Comparison of ENCODE assay signal across 18 mouse cellular contexts in the genomic region with DNA sequence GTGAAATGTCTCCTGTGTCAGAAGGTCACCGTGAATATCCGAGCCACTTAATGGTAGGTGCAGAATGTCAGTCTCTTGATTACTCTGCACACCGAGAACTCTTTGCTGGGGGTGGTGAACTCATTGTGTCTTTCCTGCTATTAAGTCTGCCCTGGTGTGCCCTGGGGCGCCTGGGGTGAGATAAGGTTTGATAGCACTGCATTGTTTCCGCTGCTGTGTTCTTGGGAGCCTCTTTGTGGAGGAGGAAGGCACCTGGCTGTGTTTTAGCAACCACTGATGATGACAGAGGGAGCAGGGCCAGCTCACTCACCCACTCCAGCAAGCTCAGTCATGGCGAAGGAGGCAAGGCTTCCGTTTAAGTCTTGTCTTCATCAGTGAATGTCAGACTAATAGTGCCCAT. TPM values are rescaled to one million over a fixed set of nuclear protein-coding genes. Genes with fewer than 3 reads are reported as not detected.
DNase-seq lines count a peak whose midpoint lies in the region; ATAC-seq and TF ChIP-seq lines count a peak whose summit lies in the region.
"Had no signal": no experiment of that assay in that cellular context is flagged by ENCODE, and none has a peak within 500 bp of the region (broad histone marks: within the 10 kb centered on the region; RNA-seq: fewer than 3 reads in every experiment).

No protein-coding gene starts in this region.

- 19% methylated on average over 7 of the region's 7 CpGs for WGBS in heart, embryonic 12.5 days
- 41% methylated on average over 7 of the region's 7 CpGs for whole genome bisulfite sequencing in heart, adult 2 months
- WGBS in liver, embryonic 14.5 days (ENCODE audit: insufficient replicate concordance): 34% methylated on average over 7 of the region's 7 CpGs

- no peaks in the 10 kb centered on the region for H3K27me3 ChIP-seq in heart, embryonic 12.5 days (replicated peaks)
- no peaks in the 10 kb centered on the region for H3K27me3 ChIP-seq in heart, adult 2 months (ENCODE audit: control insufficient read depth, insufficient read depth, low read length)
- no peaks in the 10 kb centered on the region for H3K27me3 ChIP-seq in MEL (ENCODE audit: control insufficient read depth in 1 of 2, insufficient read depth in 2 of 2, low read length in 2 of 2)
- no peaks in the 10 kb centered on the region for H3K27me3 ChIP-seq in liver, embryonic 14.5 days (ENCODE audit: control insufficient read depth, insufficient read depth, low read length)
- H3K27me3 ChIP-seq: embryonic facial prominence, embryonic 13.5 days; limb, embryonic 15.5 days had no signal

- H3K9me3 ChIP-seq in heart, embryonic 12.5 days (replicated peaks): no peaks in the 10 kb centered on the region
- H3K9me3 ChIP-seq in MEL (replicated peaks; ENCODE audit: insufficient read depth, low read length): no peaks in the 10 kb centered on the region
- H3K9me3 ChIP-seq in liver, embryonic 14.5 days (ENCODE audit: control insufficient read depth, low read length): no peaks in the 10 kb centered on the region
- H3K9me3 ChIP-seq: embryonic facial prominence, embryonic 13.5 days; forebrain, embryonic 10.5 days; hindbrain, embryonic 10.5 days; limb, embryonic 15.5 days had no signal

- peak overlapping the region; percentile 8; the same call in 1 of the 2 replicates for H3K27ac ChIP-seq in heart, embryonic 12.5 days (ENCODE audit: poor library complexity, severe bottlenecking)
- H3K27ac ChIP-seq in heart, adult 2 months: no peak overlapping the region
- peak overlapping the region; percentile 49 for H3K27ac ChIP-seq in MEL (ENCODE audit: control insufficient read depth, low read depth, low read length)
- H3K27ac ChIP-seq in liver, embryonic 14.5 days: no peak overlapping the region
- H3K27ac ChIP-seq: embryonic facial prominence, embryonic 13.5 days; forebrain, embryonic 10.5 days; hindbrain, embryonic 10.5 days; limb, embryonic 15.5 days had no signal

- no peak overlapping the region for H3K9ac ChIP-seq in heart, embryonic 12.5 days
- H3K9ac ChIP-seq in heart, adult 2 months (ENCODE audit: low read depth, low read length): no peak overlapping the region
- H3K9ac ChIP-seq in MEL (ENCODE audit: control insufficient read depth, low read depth, low read length, poor library complexity, severe bottlenecking): no peak overlapping the region
- no peak overlapping the region for H3K9ac ChIP-seq in liver, embryonic 14.5 days (replicated peaks)
- H3K9ac ChIP-seq: embryonic facial prominence, embryonic 13.5 days; limb, embryonic 15.5 days had no signal

- H3K4me2 ChIP-seq in heart, embryonic 12.5 days: 0 out of 2 replicates have a peak overlapping the region, but pooled peaks have one; percentile 4
- no peak overlapping the region for H3K4me2 ChIP-seq in liver, embryonic 14.5 days (ENCODE audit: low read depth)
- H3K4me2 ChIP-seq: embryonic facial prominence, embryonic 13.5 days; limb, embryonic 15.5 days had no signal

- ATAC-seq in heart, embryonic 12.5 days (ENCODE audit: insufficient number of reproducible peaks, low FRiP score): peak; percentile 44; the same call in 1 of the 2 replicates
- 0 out of 2 replicates have a peak, but pooled peaks have one; percentile 39 for ATAC-seq in liver, embryonic 14.5 days (ENCODE audit: insufficient read depth)
- ATAC-seq in activated CD4-positive, CD25-positive, alpha-beta regulatory T cell, adult 4 months: no peak
- ATAC-seq: lung, postnatal 0 days had no signal

- H3K4me1 ChIP-seq in heart, embryonic 12.5 days (replicated peaks): peaks cover 17% of the 10 kb centered on the region
- H3K4me1 ChIP-seq in heart, adult 2 months (ENCODE audit: control insufficient read depth, insufficient read depth, low read length): peaks cover 2% of the 10 kb centered on the region
- H3K4me1 ChIP-seq in MEL (ENCODE audit: control insufficient read depth in 1 of 2, insufficient read depth in 2 of 2, low read length in 2 of 2): peaks cover 25 to 32% of the 10 kb centered on the region in 2 experiments
- peaks cover 0 to 4% of the 10 kb centered on the region in 2 experiments; a peak in 1 of 4 replicates for H3K4me1 ChIP-seq in liver, embryonic 14.5 days (replicated peaks; ENCODE audit: control insufficient read depth in 2 of 2, insufficient read depth in 2 of 2, low read length in 1 of 2)
- H3K4me1 ChIP-seq: embryonic facial prominence, embryonic 13.5 days; forebrain, embryonic 10.5 days; limb, embryonic 15.5 days had no signal

- no peak for TF ChIP-seq EP300 in heart, adult 2 months (IDR thresholded peaks at IDR 0.05; ENCODE audit: insufficient read depth, low read depth, low read length)
- peak; percentile 82 to 91 for TF ChIP-seq EP300 in MEL (IDR thresholded peaks at IDR 0.05; ENCODE audit: low read depth in 1 of 2, low read length in 2 of 2)
- TF ChIP-seq EP300 in liver, embryonic 14.5 days (IDR thresholded peaks at IDR 0.05; ENCODE audit: low read depth): no peak

- no peak for TF ChIP-seq POLR2A in heart, adult 2 months (IDR thresholded peaks at IDR 0.05; ENCODE audit: insufficient read depth, low read depth, low read length)
- no peak for TF ChIP-seq POLR2A in MEL (IDR thresholded peaks at IDR 0.05; ENCODE audit: control insufficient read depth in 1 of 2, insufficient read depth in 1 of 2, low read depth in 1 of 2, low read length in 2 of 2, poor library complexity in 1 of 2)

- no peak for TF ChIP-seq RAD21 in MEL (IDR thresholded peaks at IDR 0.05; ENCODE audit: low read depth, low read length)

- intact Hi-C loops in heart, adult 2 months (cut with DNase I): no loop called here

- DNase-seq in heart, adult 2 months: no peak
- DNase-seq in MEL (ENCODE audit: low read depth, low spot score): peak; percentile 84
- peak; percentile 28 for DNase-seq in ZHBTc4 (ENCODE audit: low read depth, low spot score)
- no peak for DNase-seq in liver, embryonic 14.5 days (ENCODE audit: low read depth in 3 of 3, low spot score in 3 of 3)
- DNase-seq in kidney, postnatal 36 days: no peak
- DNase-seq: cerebellum, adult 18-20 months; gastrocnemius, postnatal 25 days; right cerebral cortex, adult 18-20 months; thymus, postnatal 14 days had no signal

- H3K79me2 ChIP-seq in heart, adult 2 months (replicated peaks; ENCODE audit: control insufficient read depth, insufficient read depth, low read length): no peaks in the 10 kb centered on the region
- peaks cover 2% of the 10 kb centered on the region; the same call in 1 of the 2 replicates for H3K79me2 ChIP-seq in MEL (ENCODE audit: control insufficient read depth, insufficient read depth, low read length, poor library complexity)

- H3K4me3 ChIP-seq in heart, embryonic 12.5 days: no peak overlapping the region
- no peak overlapping the region for H3K4me3 ChIP-seq in heart, adult 2 months
- H3K4me3 ChIP-seq in MEL (ENCODE audit: control insufficient read depth in 1 of 2, insufficient read depth in 1 of 2, low read depth in 2 of 2, low read length in 2 of 2): no peak overlapping the region
- H3K4me3 ChIP-seq in liver, embryonic 14.5 days (ENCODE audit: insufficient read depth in 1 of 2, low read depth in 2 of 2, low read length in 2 of 2): no peak overlapping the region
- H3K4me3 ChIP-seq: embryonic facial prominence, embryonic 13.5 days; forebrain, embryonic 10.5 days; hindbrain, embryonic 10.5 days; limb, embryonic 15.5 days had no signal

- peaks cover 73% of the 10 kb centered on the region for H3K36me3 ChIP-seq in heart, embryonic 12.5 days
- peaks cover 8% of the 10 kb centered on the region for H3K36me3 ChIP-seq in heart, adult 2 months (ENCODE audit: control insufficient read depth, insufficient read depth, low read length)
- peaks cover 25 to 47% of the 10 kb centered on the region in 2 experiments for H3K36me3 ChIP-seq in MEL (ENCODE audit: control insufficient read depth in 1 of 2, insufficient read depth in 2 of 2, low read length in 2 of 2)
- peaks cover 14% of the 10 kb centered on the region for H3K36me3 ChIP-seq in liver, embryonic 14.5 days (replicated peaks; ENCODE audit: control insufficient read depth, insufficient read depth, low read depth)

- TF ChIP-seq CTCF in heart, adult 2 months (IDR thresholded peaks at IDR 0.05): no peak
- no peak for TF ChIP-seq CTCF in MEL (IDR thresholded peaks at IDR 0.05 in 2 of 3, conservative IDR thresholded peaks at IDR 0.05 in 1 of 3; ENCODE audit: control insufficient read depth in 1 of 3, insufficient read depth in 1 of 3, low read depth in 2 of 3, low read length in 3 of 3, poor library complexity in 1 of 3, severe bottlenecking in 1 of 3)
- TF ChIP-seq CTCF in liver, embryonic 14.5 days (IDR thresholded peaks at IDR 0.05; ENCODE audit: low read depth): no peak

RNA-seq across cellular contexts. Expression of gene Plekha3, which starts 13.1 kb away (rescaled TPM):
- 14.9 and 17.3 TPM in 2 replicates for polyA plus RNA-seq in heart, embryonic 12.5 days (2016; fragmentation: Nextera tagmentation; extraction: Ambion mirVana)
- 10 to 100 TPM; 19.4 to 21.3 TPM for total RNA-seq in heart, adult 2 months (2021)
- 12.8 and 19.2 TPM in 2 replicates for polyA plus RNA-seq in heart, adult 2 months (2012; rRNA removed)
- total RNA-seq in MEL (2012; rRNA removed): 15.1 and 20.5 TPM in 2 replicates
- 10 to 100 TPM in 1 of 2 experiments, not detected in 1; 23.4 TPM for polyA plus RNA-seq in MEL (2012; ENCODE audit: insufficient read depth in 1 of 2, insufficient read length in 2 of 2, low read depth in 1 of 2, low replicate concordance in 2 of 2, missing spikeins in 1 of 2)
- polyA plus RNA-seq in liver, embryonic 14.5 days (2012; rRNA removed): 3.0 and 3.9 TPM in 2 replicates
- 3.1 and 3.6 TPM in 2 replicates for polyA plus RNA-seq in liver, embryonic 14.5 days (2014; fragmentation: Nextera tagmentation; extraction: Ambion mirVana)
- polyA plus RNA-seq in activated CD4-positive, CD25-positive, alpha-beta regulatory T cell, adult 4 months (2017; shearing (Covaris generic)): 10 to 100 TPM in 1 of 2 experiments, 1 to 10 TPM in 1; 9.1 to 13.0 TPM

RNA-seq across cellular contexts. Expression of gene Fkbp7, which starts 15.2 kb away (rescaled TPM):
- 61.9 and 62.4 TPM in 2 replicates for polyA plus RNA-seq in heart, embryonic 12.5 days (2016; fragmentation: Nextera tagmentation; extraction: Ambion mirVana)
- 10 to 100 TPM; 20.8 to 21.9 TPM for total RNA-seq in heart, adult 2 months (2021)
- 7.9 and 14.7 TPM in 2 replicates for polyA plus RNA-seq in heart, adult 2 months (2012; rRNA removed)
- total RNA-seq in MEL (2012; rRNA removed): 0.98 and 1.8 TPM in 2 replicates
- polyA plus RNA-seq in MEL (2012; ENCODE audit: insufficient read depth in 1 of 2, insufficient read length in 2 of 2, low read depth in 1 of 2, low replicate concordance in 2 of 2, missing spikeins in 1 of 2): 1 to 10 TPM in 1 of 2 experiments, not detected in 1; 1.1 TPM
- polyA plus RNA-seq in liver, embryonic 14.5 days (2012; rRNA removed): 1.3 and 2.5 TPM in 2 replicates
- 4.2 and 4.8 TPM in 2 replicates for polyA plus RNA-seq in liver, embryonic 14.5 days (2014; fragmentation: Nextera tagmentation; extraction: Ambion mirVana)
- polyA plus RNA-seq in activated CD4-positive, CD25-positive, alpha-beta regulatory T cell, adult 4 months (2017; shearing (Covaris generic)): 1 to 10 TPM; 1.9 to 4.5 TPM

RNA-seq across cellular contexts. Expression of gene Pjvk, which starts 39.9 kb away (rescaled TPM):
- polyA plus RNA-seq in heart, embryonic 12.5 days (2016; fragmentation: Nextera tagmentation; extraction: Ambion mirVana): 0.21 TPM in 1 of 2 replicates, not detected in the other
- not detected for total RNA-seq in heart, adult 2 months (2021)
- 0.08 TPM in 1 of 2 replicates, not detected in the other for polyA plus RNA-seq in heart, adult 2 months (2012; rRNA removed)
- total RNA-seq in MEL (2012; rRNA removed): not detected in 2 replicates
- polyA plus RNA-seq in MEL (2012; ENCODE audit: insufficient read depth in 1 of 2, insufficient read length in 2 of 2, low read depth in 1 of 2, low replicate concordance in 2 of 2, missing spikeins in 1 of 2): under 1 TPM in 1 of 2 experiments, not detected in 1; 0.07 TPM
- polyA plus RNA-seq in liver, embryonic 14.5 days (2012; rRNA removed): not detected in 2 replicates
- not detected in 2 replicates for polyA plus RNA-seq in liver, embryonic 14.5 days (2014; fragmentation: Nextera tagmentation; extraction: Ambion mirVana)
- not detected for polyA plus RNA-seq in activated CD4-positive, CD25-positive, alpha-beta regulatory T cell, adult 4 months (2017; shearing (Covaris generic))
- total RNA-seq: gastrocnemius, postnatal 25 days; left cerebral cortex, postnatal 14 days had no signal
- polyA plus RNA-seq: large intestine, adult 2 months had no signal

RNA-seq across cellular contexts. Expression of gene Prkra, which starts 40.3 kb away (rescaled TPM):
- polyA plus RNA-seq in heart, embryonic 12.5 days (2016; fragmentation: Nextera tagmentation; extraction: Ambion mirVana): 33.1 and 35.5 TPM in 2 replicates
- 10 to 100 TPM; 12.1 to 12.4 TPM for total RNA-seq in heart, adult 2 months (2021)
- polyA plus RNA-seq in heart, adult 2 months (2012; rRNA removed): 9.6 and 14.7 TPM in 2 replicates
- total RNA-seq in MEL (2012; rRNA removed): 15.7 and 18.8 TPM in 2 replicates
- 10 to 100 TPM in 1 of 2 experiments, not detected in 1; 21.5 TPM for polyA plus RNA-seq in MEL (2012; ENCODE audit: insufficient read depth in 1 of 2, insufficient read length in 2 of 2, low read depth in 1 of 2, low replicate concordance in 2 of 2, missing spikeins in 1 of 2)
- 3.9 and 6.5 TPM in 2 replicates for polyA plus RNA-seq in liver, embryonic 14.5 days (2012; rRNA removed)
- polyA plus RNA-seq in liver, embryonic 14.5 days (2014; fragmentation: Nextera tagmentation; extraction: Ambion mirVana): 6.5 and 9.6 TPM in 2 replicates
- 10 to 100 TPM; 10.1 to 16.4 TPM for polyA plus RNA-seq in activated CD4-positive, CD25-positive, alpha-beta regulatory T cell, adult 4 months (2017; shearing (Covaris generic))

Comparison
In these comparisons a context has a peak if more than half of its experiments do, and no peak if none do; other contexts are left out.
1. H3K27ac ChIP-seq: peak in heart, embryonic 12.5 days (single experiment) and MEL (single experiment); none in heart, adult 2 months (single experiment) and liver, embryonic 14.5 days (single experiment).
2. DNase-seq: peak in MEL (single experiment) and ZHBTc4 (single experiment); none in heart, adult 2 months (0 of 2), liver, embryonic 14.5 days (0 of 3) and kidney, postnatal 36 days (0 of 2).